Mouse (Mus musculus): ENCODE data around the gene Grb2. TPM values are rescaled to one million over a fixed set of nuclear protein-coding genes. Genes with fewer than 3 reads are reported as not detected.

Grb2 gene
- polyA plus RNA-seq, 1 experiment from 2014 or later: 62.8 TPM

GRCm38 (mm10) chr11:115689137-115689915 is 19.1 kb downstream of the Grb2 start:
- Histone ChIP-seq H3K36me3 (ENCODE audit: insufficient read depth, low read length) (no peaks in the 10 kb centered on the region; the same call in 1 of the 2 replicates), H3K9me3 (ENCODE audit: low read length) (no peaks in the 10 kb centered on the region), H3K4me2 (replicated peaks; ENCODE audit: low read depth, low read length) (no peak overlapping the region), H3K4me1 (ENCODE audit: insufficient read depth, low read depth, low read length) (peaks cover 12% of the 10 kb centered on the region; the same call in 1 of the 2 replicates), H3K9ac (replicated peaks; ENCODE audit: low read depth) (no peak overlapping the region), H3K4me3 (ENCODE audit: low read depth, low read length) (no peak overlapping the region), H3K27ac (ENCODE audit: low read length) (no peak overlapping the region), H3K27me3 (replicated peaks; ENCODE audit: insufficient read depth, low read length) (no peaks in the 10 kb centered on the region)
- WGBS: 92% methylated on average over 14 of the region's 14 CpGs
- TF ChIP-seq CTCF (IDR thresholded peaks at IDR 0.05) (no peak), EP300 (IDR thresholded peaks at IDR 0.05) (no peak)
- DNase-seq (ENCODE audit: low spot score) (no peak), ATAC-seq (no peak)

- Histone ChIP-seq H3K27me3 (replicated peaks; ENCODE audit: insufficient read depth, low read length) (no peaks in the 10 kb centered on the region), H3K4me1 (ENCODE audit: insufficient read depth, low read depth, low read length) (peaks cover 8% of the 10 kb centered on the region; the same call in 1 of the 2 replicates), H3K4me2 (replicated peaks; ENCODE audit: low read depth, low read length) (no peak overlapping the region), H3K9me3 (ENCODE audit: low read length) (no peaks in the 10 kb centered on the region), H3K27ac (ENCODE audit: low read length) (no peak overlapping the region), H3K9ac (replicated peaks; ENCODE audit: low read depth) (no peak overlapping the region), H3K36me3 (ENCODE audit: insufficient read depth, low read length) (no peaks in the 10 kb centered on the region; the same call in 1 of the 2 replicates), H3K4me3 (ENCODE audit: low read depth, low read length) (no peak overlapping the region)
- TF ChIP-seq EP300 (IDR thresholded peaks at IDR 0.05): no peak
- TF ChIP-seq CTCF (IDR thresholded peaks at IDR 0.05): no peak
- ATAC-seq (no peak), DNase-seq (ENCODE audit: low spot score) (no peak)
- WGBS: 61% methylated on average over 6 of the region's 6 CpGs
These were observed 22.0 kb downstream of the Grb2 start for GRCm38 (mm10) chr11:115686369-115686768.

- no peak for ATAC-seq
- Histone ChIP-seq H3K9ac (replicated peaks; ENCODE audit: low read depth) (no peak overlapping the region), H3K9me3 (ENCODE audit: low read length) (no peaks in the 10 kb centered on the region), H3K27me3 (replicated peaks; ENCODE audit: insufficient read depth, low read length) (no peaks in the 10 kb centered on the region), H3K27ac (ENCODE audit: low read length) (0 out of 2 replicates have a peak overlapping the region, but pooled peaks have one; percentile 20), H3K4me3 (ENCODE audit: low read depth, low read length) (no peak overlapping the region), H3K36me3 (ENCODE audit: insufficient read depth, low read length) (no peaks in the 10 kb centered on the region; the same call in 1 of the 2 replicates), H3K4me1 (ENCODE audit: insufficient read depth, low read depth, low read length) (peaks cover 4% of the 10 kb centered on the region; the same call in 1 of the 2 replicates), H3K4me2 (replicated peaks; ENCODE audit: low read depth, low read length) (no peak overlapping the region)
- TF ChIP-seq EP300 (IDR thresholded peaks at IDR 0.05) (no peak), CTCF (IDR thresholded peaks at IDR 0.05) (no peak)
- no peak for DNase-seq (ENCODE audit: low spot score)
- WGBS: 72% methylated on average over 7 of the region's 7 CpGs
These were observed 22.4 kb downstream of the Grb2 start for GRCm38 (mm10) chr11:115685954-115686353.

GRCm38 (mm10) chr11:115684877-115685276 is 23.5 kb downstream of the Grb2 start:
- Histone ChIP-seq H3K4me3 (ENCODE audit: low read depth, low read length) (no peak overlapping the region), H3K9me3 (ENCODE audit: low read length) (no peaks in the 10 kb centered on the region), H3K9ac (replicated peaks; ENCODE audit: low read depth) (no peak overlapping the region), H3K4me2 (replicated peaks; ENCODE audit: low read depth, low read length) (no peak overlapping the region), H3K4me1 (ENCODE audit: insufficient read depth, low read depth, low read length) (peaks cover 3% of the 10 kb centered on the region; the same call in 1 of the 2 replicates), H3K36me3 (ENCODE audit: insufficient read depth, low read length) (no peaks in the 10 kb centered on the region; the same call in 1 of the 2 replicates), H3K27ac (ENCODE audit: low read length) (peak overlapping the region; percentile 26; the same call in 1 of the 2 replicates), H3K27me3 (replicated peaks; ENCODE audit: insufficient read depth, low read length) (no peaks in the 10 kb centered on the region)
- 73% methylated on average over 6 of the region's 6 CpGs for WGBS
- TF ChIP-seq CTCF (IDR thresholded peaks at IDR 0.05) (no peak), EP300 (IDR thresholded peaks at IDR 0.05) (no peak)
- DNase-seq (ENCODE audit: low spot score) (peak; percentile 53), ATAC-seq (0 out of 2 replicates have a peak, but pooled peaks have one; percentile 44)

- WGBS: 96% methylated on average over 5 of the region's 5 CpGs
- ATAC-seq: no peak
These were observed 25.1 kb downstream of the Grb2 start for GRCm38 (mm10) chr11:115683326-115683725.

GRCm38 (mm10) chr11:115682411-115682810 is 26.0 kb downstream of the Grb2 start:
- DNase-seq (ENCODE audit: low spot score): no peak
- no peak for TF ChIP-seq EP300 (IDR thresholded peaks at IDR 0.05)
- no peak for TF ChIP-seq CTCF (IDR thresholded peaks at IDR 0.05)
- Histone ChIP-seq H3K27me3 (replicated peaks; ENCODE audit: insufficient read depth, low read length) (no peaks in the 10 kb centered on the region), H3K4me3 (ENCODE audit: low read depth, low read length) (no peak overlapping the region), H3K9ac (replicated peaks; ENCODE audit: low read depth) (no peak overlapping the region), H3K36me3 (ENCODE audit: insufficient read depth, low read length) (0 out of 2 replicates have a peak, but pooled peaks cover 4% of the 10 kb centered on the region), H3K27ac (ENCODE audit: low read length) (no peak overlapping the region), H3K4me1 (ENCODE audit: insufficient read depth, low read depth, low read length) (peaks cover 3% of the 10 kb centered on the region; the same call in 1 of the 2 replicates), H3K4me2 (replicated peaks; ENCODE audit: low read depth, low read length) (no peak overlapping the region), H3K9me3 (ENCODE audit: low read length) (no peaks in the 10 kb centered on the region)
- WGBS: 93% methylated on average over 3 of the region's 3 CpGs
- ATAC-seq: no peak

More at GRCm38 (mm10) chr11:115683326-115683725, 25.1 kb downstream of the Grb2 start:
- Histone ChIP-seq H3K4me1 (ENCODE audit: insufficient read depth, low read depth, low read length) (peaks cover 3% of the 10 kb centered on the region; the same call in 1 of the 2 replicates), H3K9me3 (ENCODE audit: low read length) (no peaks in the 10 kb centered on the region), H3K27me3 (replicated peaks; ENCODE audit: insufficient read depth, low read length) (no peaks in the 10 kb centered on the region), H3K4me3 (ENCODE audit: low read depth, low read length) (no peak overlapping the region), H3K27ac (ENCODE audit: low read length) (no peak overlapping the region), H3K4me2 (replicated peaks; ENCODE audit: low read depth, low read length) (no peak overlapping the region), H3K36me3 (ENCODE audit: insufficient read depth, low read length) (peaks cover 3% of the 10 kb centered on the region; the same call in 1 of the 2 replicates), H3K9ac (replicated peaks; ENCODE audit: low read depth) (no peak overlapping the region)
- TF ChIP-seq CTCF (IDR thresholded peaks at IDR 0.05) (no peak), EP300 (IDR thresholded peaks at IDR 0.05) (no peak)
- no peak for DNase-seq (ENCODE audit: low spot score)

Data from lung, postnatal 0 days (tissue).